Mouse (Mus musculus) midbrain, embryonic 11.5 days (tissue): ENCODE measurements at regions not wholly inside any gene's neighbourhood (a gene's known extent, or its start where the extent isn't known, plus 50 kb on each side); places are given as distances from the start of the nearest gene placed in this dataset.

Source experiments
- ATAC-seq: fragments of 200-750 bp; cut with Nextera tagmentation; 2 replicates; pipeline ENCODE4 v1.8.0; 2017; ENCODE audit warnings: moderate TSS enrichment, moderate library complexity; ENCODE audit not compliant: low FRiP score
- DNase-seq: peaks from one replicate; pipeline ENCODE4 v3.0.0; 2015; ENCODE audit warnings: low spot score; ENCODE audit errors: missing footprints
- H3K27ac ChIP-seq: fragments of 300-500 bp; sonication (generic); 2 replicates; pipeline ENCODE4 v1.5.1; 2014; ENCODE audit warnings: low read depth, low read length
- H3K27me3 ChIP-seq: fragments of 300-500 bp; sonication (generic); 2 replicates; pipeline ENCODE4 v1.6.1; 2014; ENCODE audit warnings: mild to moderate bottlenecking, low read length, moderate library complexity, mixed read lengths; ENCODE audit not compliant: control insufficient read depth, insufficient read depth
- H3K36me3 ChIP-seq: fragments of 300-500 bp; sonication (generic); 2 replicates; pipeline ENCODE4 v1.6.1; 2014; ENCODE audit warnings: mild to moderate bottlenecking, low read length, moderate library complexity, mixed read lengths; ENCODE audit not compliant: control insufficient read depth, insufficient read depth
- H3K4me1 ChIP-seq: fragments of 300-500 bp; sonication (generic); 2 replicates; pipeline ENCODE4 v1.6.1; 2014; ENCODE audit warnings: low read length; ENCODE audit not compliant: control insufficient read depth, insufficient read depth
- H3K4me2 ChIP-seq: fragments of 300-500 bp; sonication (generic); 2 replicates; pipeline ENCODE4 v1.6.1; 2014; ENCODE audit warnings: mild to moderate bottlenecking, moderate library complexity
- H3K4me3 ChIP-seq: fragments of 300-500 bp; sonication (generic); 2 replicates; pipeline ENCODE4 v1.5.1; 2014; ENCODE audit warnings: low read depth, low read length
- H3K9ac ChIP-seq: fragments of 300-500 bp; sonication (generic); 2 replicates; pipeline ENCODE4 v1.6.1; 2014; ENCODE audit warnings: low read length
- H3K9me3 ChIP-seq: fragments of 300-500 bp; sonication (generic); 2 replicates; pipeline ENCODE4 v1.6.1; 2016; ENCODE audit warnings: low read length; ENCODE audit not compliant: control insufficient read depth
- WGBS: fragments of 180-500 bp; shearing (Covaris S2); extraction: QIAGEN DNeasy Blood & Tissue Kit; methylation state at CpG from one replicate; pipeline ENCODE4 v1.1.7; 2014; 5-methylcytosine and 5-hydroxymethylcytosine counted together

DNA sequence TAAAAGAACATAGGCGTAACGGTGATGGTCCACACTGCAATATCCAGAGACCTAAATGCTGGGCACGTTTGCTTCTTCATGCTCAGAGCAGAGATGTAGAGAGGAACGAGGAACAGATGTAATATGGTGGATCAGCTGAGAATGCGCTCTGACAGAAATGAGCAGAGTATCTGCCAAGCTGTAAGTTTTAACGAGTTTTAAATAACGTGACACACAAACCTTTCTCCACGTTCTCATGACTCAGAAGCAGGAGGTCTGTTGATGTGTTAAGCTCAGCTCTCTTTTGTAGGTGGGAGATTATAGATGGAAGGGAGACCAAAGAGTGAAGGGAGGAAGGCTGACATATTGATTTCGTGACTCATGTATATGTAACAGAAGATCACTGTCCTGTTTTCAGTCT lies 72.1 kb upstream of the 1700020N01Rik start:
- no peak for ATAC-seq
- no peak for DNase-seq
- H3K9me3 ChIP-seq: no peaks in the 10 kb centered on the region
- H3K4me2 ChIP-seq: no peak overlapping the region
- H3K4me1 ChIP-seq: no peaks in the 10 kb centered on the region
- no peak overlapping the region for H3K9ac ChIP-seq
- H3K4me3 ChIP-seq: no peak overlapping the region
- H3K36me3 ChIP-seq: no peaks in the 10 kb centered on the region
- no peaks in the 10 kb centered on the region for H3K27me3 ChIP-seq
- WGBS: 91% methylated on average over 9 of the region's 9 CpGs
- no peak overlapping the region for H3K27ac ChIP-seq

DNA sequence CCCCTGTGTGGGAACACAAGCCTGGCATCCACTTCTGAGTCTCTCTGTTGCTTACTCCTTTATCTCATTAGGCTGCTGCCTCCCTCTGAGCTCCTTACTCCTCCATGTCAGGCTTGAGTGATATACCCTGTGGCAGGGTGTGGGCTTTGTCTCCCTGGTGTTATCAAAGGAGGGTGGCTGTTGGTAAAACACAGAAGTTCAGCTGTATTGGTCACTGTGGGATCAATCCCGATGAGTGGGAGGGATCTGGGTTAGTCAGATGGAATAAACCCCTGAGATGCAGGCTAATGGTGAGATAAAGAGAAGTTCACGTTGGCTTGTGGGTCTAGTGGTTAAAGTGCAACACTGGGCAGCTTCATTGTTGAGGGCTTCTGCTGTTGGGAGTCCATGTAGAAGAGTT lies 67.4 kb upstream of the 1700020N01Rik start:
- H3K9ac ChIP-seq: no peak overlapping the region
- WGBS: 60% methylated on average over 2 of the region's 2 CpGs

DNA sequence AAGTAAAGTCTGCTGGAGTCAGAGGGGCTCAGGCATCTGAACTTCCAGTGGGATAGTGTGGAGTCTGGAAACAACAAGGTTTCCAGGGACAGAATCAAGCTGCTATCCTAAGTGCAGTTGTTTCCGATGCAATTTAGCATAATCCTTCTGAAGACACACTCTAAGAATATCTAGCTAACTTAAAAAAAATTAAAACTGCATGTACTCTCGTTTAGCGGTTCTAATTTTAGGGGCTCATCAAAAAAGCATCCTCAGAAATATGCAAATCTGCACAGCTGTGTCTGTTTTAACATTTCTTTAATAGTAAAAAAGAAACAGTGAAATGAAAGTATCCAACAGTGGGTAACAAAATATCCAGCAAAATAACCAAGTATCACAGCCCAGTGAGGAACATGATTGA lies 64.5 kb upstream of the 1700020N01Rik start:
- Histone ChIP-seq H3K4me2 (no peak overlapping the region), H3K4me1 (no peaks in the 10 kb centered on the region), H3K4me3 (no peak overlapping the region), H3K27me3 (no peaks in the 10 kb centered on the region), H3K9ac (no peak overlapping the region), H3K27ac (no peak overlapping the region), H3K36me3 (no peaks in the 10 kb centered on the region), H3K9me3 (no peaks in the 10 kb centered on the region)
- 93% methylated on average over 3 of the region's 3 CpGs for WGBS
- no peak for ATAC-seq
- DNase-seq: no peak

More for the DNA sequence above, 67.4 kb upstream of the 1700020N01Rik start:
- Histone ChIP-seq H3K4me3 (no peak overlapping the region), H3K27me3 (no peaks in the 10 kb centered on the region), H3K9me3 (no peaks in the 10 kb centered on the region), H3K27ac (no peak overlapping the region), H3K4me1 (no peaks in the 10 kb centered on the region), H3K36me3 (no peaks in the 10 kb centered on the region), H3K4me2 (no peak overlapping the region)
- DNase-seq (no peak), ATAC-seq (no peak)

DNA sequence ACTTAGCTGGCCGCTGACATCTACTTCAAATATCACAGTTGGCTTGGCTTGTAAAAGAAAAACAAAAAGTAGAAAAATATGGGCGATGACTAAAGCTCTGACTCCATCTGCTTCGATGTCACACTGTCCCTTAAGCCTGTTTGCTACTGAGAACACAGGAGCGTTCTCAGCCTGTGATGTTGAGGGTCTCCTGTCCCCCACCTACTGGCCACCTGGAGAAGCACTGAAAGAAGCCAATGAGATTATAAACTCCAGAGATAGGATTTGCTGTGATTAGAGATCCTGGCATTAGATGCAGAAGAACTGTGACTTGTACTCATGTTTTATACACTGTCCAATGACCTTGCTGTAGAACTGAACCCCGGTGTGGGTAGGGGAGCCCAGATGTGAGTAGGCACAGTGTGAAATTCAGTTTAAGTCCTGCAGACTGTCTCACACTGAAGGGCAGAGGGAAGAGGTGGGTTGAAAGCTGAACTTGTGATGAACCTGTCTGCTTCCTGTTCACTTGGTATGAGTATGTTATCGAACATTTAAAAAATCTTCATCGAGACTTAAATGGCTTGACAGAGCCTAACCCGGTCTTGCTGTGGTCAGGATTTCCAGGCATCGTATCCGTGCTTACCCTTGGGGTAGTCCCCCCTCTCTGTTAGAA lies 63.7 kb upstream of the 1700020N01Rik start:
- H3K9me3 ChIP-seq: no peaks in the 10 kb centered on the region
- DNase-seq (no peak), ATAC-seq (no peak)
- no peak overlapping the region for H3K27ac ChIP-seq
- H3K4me3 ChIP-seq: no peak overlapping the region
- no peak overlapping the region for H3K4me2 ChIP-seq
- no peak overlapping the region for H3K9ac ChIP-seq
- no peaks in the 10 kb centered on the region for H3K36me3 ChIP-seq
- H3K27me3 ChIP-seq: no peaks in the 10 kb centered on the region
- 55% methylated on average over 10 of the region's 10 CpGs for WGBS
- no peaks in the 10 kb centered on the region for H3K4me1 ChIP-seq

- H3K4me3 ChIP-seq: no peak overlapping the region
- 63% methylated on average over 1 of the region's 1 CpGs for WGBS
- DNase-seq: no peak
- no peaks in the 10 kb centered on the region for H3K9me3 ChIP-seq
- H3K27ac ChIP-seq: no peak overlapping the region
- no peak for ATAC-seq
- H3K4me1 ChIP-seq: no peaks in the 10 kb centered on the region
- no peak overlapping the region for H3K9ac ChIP-seq
- H3K27me3 ChIP-seq: no peaks in the 10 kb centered on the region
- no peak overlapping the region for H3K4me2 ChIP-seq
- no peaks in the 10 kb centered on the region for H3K36me3 ChIP-seq
These were observed 60.8 kb upstream of the 1700020N01Rik start for GRCm38 (mm10) chr10:21532142-21532541.

GRCm38 (mm10) chr10:21535631-21536030 lies 57.3 kb upstream of the 1700020N01Rik start:
- H3K4me3 ChIP-seq: no peak overlapping the region
- H3K4me2 ChIP-seq: no peak overlapping the region
- no peak overlapping the region for H3K9ac ChIP-seq
- DNase-seq (no peak), ATAC-seq (no peak)
- H3K9me3 ChIP-seq: no peaks in the 10 kb centered on the region
- H3K27ac ChIP-seq: no peak overlapping the region
- no peaks in the 10 kb centered on the region for H3K4me1 ChIP-seq
- H3K36me3 ChIP-seq: no peaks in the 10 kb centered on the region
- H3K27me3 ChIP-seq: no peaks in the 10 kb centered on the region
- WGBS: 81% methylated on average over 5 of the region's 5 CpGs

DNA sequence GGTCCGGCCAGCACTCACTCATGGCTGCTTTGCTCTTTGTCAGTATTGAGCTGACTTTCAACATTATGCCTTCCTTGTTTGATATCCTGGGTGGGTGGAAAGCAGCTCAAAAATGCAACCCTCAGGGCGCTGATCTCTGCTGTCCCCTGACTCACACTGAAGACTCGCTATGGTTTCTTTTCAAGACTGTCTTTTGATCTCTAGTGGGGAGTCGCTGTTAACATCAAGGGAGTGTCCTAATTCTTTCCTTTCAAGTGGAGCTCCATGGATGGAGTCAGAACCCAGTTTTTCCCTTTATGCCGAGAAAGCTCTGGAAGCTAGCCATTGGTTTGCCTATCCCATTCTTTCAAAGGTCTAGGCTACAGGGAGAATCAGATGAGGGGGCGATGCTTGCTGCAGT lies 54.5 kb upstream of the 1700020N01Rik start:
- no peak for DNase-seq
- Histone ChIP-seq H3K36me3 (no peaks in the 10 kb centered on the region), H3K9me3 (no peaks in the 10 kb centered on the region), H3K27ac (no peak overlapping the region), H3K9ac (no peak overlapping the region), H3K4me3 (no peak overlapping the region), H3K4me1 (no peaks in the 10 kb centered on the region), H3K27me3 (no peaks in the 10 kb centered on the region), H3K4me2 (no peak overlapping the region)
- 41% methylated on average over 6 of the region's 6 CpGs for WGBS
- ATAC-seq: no peak
